Mouse (Mus musculus): ENCODE data around the gene St3gal4. TPM values are rescaled to one million over a fixed set of nuclear protein-coding genes. Genes with fewer than 3 reads are reported as not detected.

St3gal4 gene
- 32.7 and 54.9 TPM in 2 replicates for polyA plus RNA-seq (2011; ENCODE audit: insufficient read depth, insufficient read length, low replicate concordance, missing spikeins)

- WGBS: 53% methylated on average over 6 of the region's 6 CpGs
- Histone ChIP-seq H3K27ac (ENCODE audit: control insufficient read depth, insufficient read depth, low read depth, low read length, poor library complexity) (no peak within 1 kb of the TSS; the same call in 1 of the 2 replicates), H3K4me1 (ENCODE audit: control insufficient read depth, insufficient read depth, low read length) (peaks cover 16% of the 10 kb centered on the region), H3K4me3 (replicated peaks; ENCODE audit: control insufficient read depth, low read depth, low read length) (peak within 1 kb of the TSS; percentile 19)
- TF ChIP-seq POLR2A (IDR thresholded peaks at IDR 0.05; ENCODE audit: borderline replicate concordance, control insufficient read depth, low read depth, low read length) (no peak), CTCF (IDR thresholded peaks at IDR 0.05; ENCODE audit: control insufficient read depth, insufficient read depth, low read length) (no peak)
Observed at GRCm38 (mm10) chr9:35119168-35119567, at the start of gene St3gal4. Gene St3gal4, minus strand, starts transcription at chr9:35119268.

- no peak overlapping the region for H3K4me3 ChIP-seq (replicated peaks; ENCODE audit: control insufficient read depth, low read depth, low read length)
- 82% methylated on average over 9 of the region's 9 CpGs for WGBS
- no peaks in the 10 kb centered on the region for H3K4me1 ChIP-seq (ENCODE audit: control insufficient read depth, insufficient read depth, low read length)
- TF ChIP-seq CTCF (IDR thresholded peaks at IDR 0.05; ENCODE audit: control insufficient read depth, insufficient read depth, low read length) (no peak), POLR2A (IDR thresholded peaks at IDR 0.05; ENCODE audit: borderline replicate concordance, control insufficient read depth, low read depth, low read length) (no peak)
- H3K27ac ChIP-seq (ENCODE audit: control insufficient read depth, insufficient read depth, low read depth, low read length, poor library complexity): no peak overlapping the region
Observed at GRCm38 (mm10) chr9:35166798-35167635, 47.9 kb upstream of the St3gal4 start.

- no peak overlapping the region for H3K4me3 ChIP-seq (replicated peaks; ENCODE audit: control insufficient read depth, low read depth, low read length)
- WGBS: 47% methylated on average over 3 of the region's 3 CpGs
- no peak for TF ChIP-seq POLR2A (IDR thresholded peaks at IDR 0.05; ENCODE audit: borderline replicate concordance, control insufficient read depth, low read depth, low read length)
- TF ChIP-seq CTCF (IDR thresholded peaks at IDR 0.05; ENCODE audit: control insufficient read depth, insufficient read depth, low read length): no peak
- H3K27ac ChIP-seq (ENCODE audit: control insufficient read depth, insufficient read depth, low read depth, low read length, poor library complexity): no peak overlapping the region
- H3K4me1 ChIP-seq (ENCODE audit: control insufficient read depth, insufficient read depth, low read length): no peaks in the 10 kb centered on the region
Observed at GRCm38 (mm10) chr9:35166144-35166797, 47.2 kb upstream of the St3gal4 start.

GRCm38 (mm10) chr9:35164142-35164874, 45.2 kb upstream of the St3gal4 start:
- Histone ChIP-seq H3K27ac (ENCODE audit: control insufficient read depth, insufficient read depth, low read depth, low read length, poor library complexity) (no peak overlapping the region), H3K4me3 (replicated peaks; ENCODE audit: control insufficient read depth, low read depth, low read length) (no peak overlapping the region), H3K4me1 (ENCODE audit: control insufficient read depth, insufficient read depth, low read length) (no peaks in the 10 kb centered on the region)
- 58% methylated on average over 5 of the region's 5 CpGs for WGBS
- TF ChIP-seq CTCF (IDR thresholded peaks at IDR 0.05; ENCODE audit: control insufficient read depth, insufficient read depth, low read length): no peak
- no peak for TF ChIP-seq POLR2A (IDR thresholded peaks at IDR 0.05; ENCODE audit: borderline replicate concordance, control insufficient read depth, low read depth, low read length)

- no peak for TF ChIP-seq CTCF (IDR thresholded peaks at IDR 0.05; ENCODE audit: control insufficient read depth, insufficient read depth, low read length)
- TF ChIP-seq POLR2A (IDR thresholded peaks at IDR 0.05; ENCODE audit: borderline replicate concordance, control insufficient read depth, low read depth, low read length): no peak
- H3K4me1 ChIP-seq (ENCODE audit: control insufficient read depth, insufficient read depth, low read length): no peaks in the 10 kb centered on the region
- no peak overlapping the region for H3K27ac ChIP-seq (ENCODE audit: control insufficient read depth, insufficient read depth, low read depth, low read length, poor library complexity)
- H3K4me3 ChIP-seq (replicated peaks; ENCODE audit: control insufficient read depth, low read depth, low read length): no peak overlapping the region
- 70% methylated on average over 11 of the region's 11 CpGs for WGBS
Observed at GRCm38 (mm10) chr9:35163011-35163690, 44.1 kb upstream of the St3gal4 start.

DNA sequence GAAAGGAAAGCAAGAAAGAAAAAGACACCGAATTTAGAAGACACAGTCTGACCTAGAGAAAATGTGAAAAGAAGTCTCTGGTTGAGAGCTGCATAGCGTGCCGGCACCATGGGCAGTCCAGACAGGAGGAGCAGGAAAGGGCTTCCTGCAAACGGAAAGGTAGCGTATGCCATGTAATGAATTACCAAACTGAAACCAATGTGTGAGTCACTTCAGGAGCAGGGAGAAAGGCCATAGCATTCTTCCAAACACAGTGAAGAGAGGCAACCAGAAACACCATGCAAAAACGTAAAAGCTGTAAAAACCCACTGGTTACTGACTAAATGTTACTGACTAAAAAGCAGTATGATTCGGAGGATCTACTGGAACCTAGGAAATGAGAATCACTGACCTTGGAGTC, 42.7 kb upstream of the St3gal4 start:
- no peak overlapping the region for H3K4me3 ChIP-seq (replicated peaks; ENCODE audit: control insufficient read depth, low read depth, low read length)
- no peaks in the 10 kb centered on the region for H3K4me1 ChIP-seq (ENCODE audit: control insufficient read depth, insufficient read depth, low read length)
- WGBS: 86% methylated on average over 7 of the region's 7 CpGs
- TF ChIP-seq POLR2A (IDR thresholded peaks at IDR 0.05; ENCODE audit: borderline replicate concordance, control insufficient read depth, low read depth, low read length) (no peak), CTCF (IDR thresholded peaks at IDR 0.05; ENCODE audit: control insufficient read depth, insufficient read depth, low read length) (no peak)
- H3K27ac ChIP-seq (ENCODE audit: control insufficient read depth, insufficient read depth, low read depth, low read length, poor library complexity): no peak overlapping the region

DNA sequence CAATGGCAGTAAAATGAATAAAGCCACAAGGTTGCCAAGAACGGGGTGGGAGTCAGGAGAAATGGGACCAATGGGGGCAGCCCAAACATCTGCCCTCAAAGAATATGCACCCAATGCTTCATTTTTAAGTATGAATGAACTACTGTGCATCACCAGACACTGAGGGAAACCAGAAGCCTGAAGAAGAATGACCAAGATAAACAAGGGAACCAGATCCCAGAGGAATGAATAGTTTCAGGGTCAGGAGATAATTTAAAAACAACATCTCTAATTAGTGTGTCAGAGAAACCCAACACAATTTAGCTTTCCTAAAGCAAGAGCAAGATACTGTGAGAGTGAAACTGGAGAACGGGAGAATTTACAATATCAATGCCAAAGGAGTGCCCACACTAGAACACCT, 41.6 kb upstream of the St3gal4 start:
- Histone ChIP-seq H3K4me3 (replicated peaks; ENCODE audit: control insufficient read depth, low read depth, low read length) (no peak overlapping the region), H3K27ac (ENCODE audit: control insufficient read depth, insufficient read depth, low read depth, low read length, poor library complexity) (no peak overlapping the region), H3K4me1 (ENCODE audit: control insufficient read depth, insufficient read depth, low read length) (no peaks in the 10 kb centered on the region)
- WGBS: 81% methylated on average over 2 of the region's 2 CpGs
- no peak for TF ChIP-seq POLR2A (IDR thresholded peaks at IDR 0.05; ENCODE audit: borderline replicate concordance, control insufficient read depth, low read depth, low read length)
- no peak for TF ChIP-seq CTCF (IDR thresholded peaks at IDR 0.05; ENCODE audit: control insufficient read depth, insufficient read depth, low read length)

Data from bone marrow, adult 2 months (tissue).